Mouse (Mus musculus) myocyte (in vitro differentiated cells): ENCODE data around the gene Cenpm. TPM values are rescaled to one million over a fixed set of nuclear protein-coding genes. Genes with fewer than 3 reads are reported as not detected.

Experiments
- H3K27me3 ChIP-seq: one replicate; pipeline ENCODE4 v1.6.1; 2011; ENCODE audit not compliant: control insufficient read depth, insufficient read depth, insufficient read length
- H3K36me3 ChIP-seq: one replicate; pipeline ENCODE4 v1.6.1; 2011; ENCODE audit not compliant: control insufficient read depth, insufficient read depth
- H3K4me2 ChIP-seq: one replicate; pipeline ENCODE4 v1.6.1; 2011; ENCODE audit warnings: low read depth, control low read depth
- H3K4me3 ChIP-seq: one replicate; pipeline ENCODE4 v1.5.1; 2011; ENCODE audit warnings: mild to moderate bottlenecking, control low read depth, moderate library complexity
- H3K79me2 ChIP-seq: one replicate; pipeline ENCODE4 v1.6.1; 2011; ENCODE audit not compliant: control insufficient read depth, insufficient read depth
- H3ac ChIP-seq: one replicate; pipeline ENCODE4 v1.6.1; 2011; ENCODE audit not compliant: control insufficient read depth, insufficient read length
- CEBPB ChIP-seq: IDR thresholded peaks from 2 replicates; pipeline ENCODE4 v1.6.1; 2011; ENCODE audit warnings: mild to moderate bottlenecking, moderate library complexity; ENCODE audit not compliant: poor library complexity, insufficient read depth, severe bottlenecking
- E2F4 ChIP-seq: IDR thresholded peaks from one replicate; pipeline ENCODE4 v1.6.1; 2011; ENCODE audit warnings: mild to moderate bottlenecking, control low read depth, moderate library complexity; ENCODE audit not compliant: insufficient read depth
- MAX ChIP-seq: IDR thresholded peaks from one replicate; pipeline ENCODE4 v1.6.1; 2011; ENCODE audit warnings: low read depth, mild to moderate bottlenecking, control low read depth
- MYOD1 ChIP-seq, 3 experiments: IDR thresholded peaks; one replicate each; pipeline ENCODE4 v1.6.1; 2011; ENCODE audit warnings: control low read depth in 2 of 3, low read depth in 2 of 3, mild to moderate bottlenecking in 2 of 3, moderate library complexity in 1 of 3; ENCODE audit not compliant: insufficient read length in 2 of 3, control insufficient read depth in 1 of 3
- MYOG ChIP-seq, 3 experiments: IDR thresholded peaks; one replicate each; pipeline ENCODE4 v1.6.1; 2011; ENCODE audit warnings: control low read depth in 2 of 3, low read depth in 2 of 3, mild to moderate bottlenecking in 2 of 3; ENCODE audit not compliant: insufficient read length in 2 of 3, control insufficient read depth in 1 of 3, insufficient read depth in 1 of 3
- POLR2A ChIP-seq: IDR thresholded peaks from one replicate; pipeline ENCODE4 v1.6.1; 2011; ENCODE audit warnings: low read depth, mild to moderate bottlenecking, control low read depth, moderate library complexity; ENCODE audit not compliant: insufficient read length
- POLR2AphosphoS2 ChIP-seq: IDR thresholded peaks from one replicate; pipeline ENCODE4 v1.6.1; 2011; ENCODE audit warnings: low read depth, control low read depth; ENCODE audit not compliant: insufficient read length
- REST ChIP-seq: IDR thresholded peaks from one replicate; pipeline ENCODE4 v1.6.1; 2011; ENCODE audit warnings: mild to moderate bottlenecking, control low read depth, moderate library complexity; ENCODE audit not compliant: insufficient read depth, insufficient read length
- SRF ChIP-seq: IDR thresholded peaks from one replicate; pipeline ENCODE4 v1.6.1; 2011; ENCODE audit warnings: low read depth; ENCODE audit not compliant: control insufficient read depth, insufficient read length
- TCF12 ChIP-seq: IDR thresholded peaks from one replicate; pipeline ENCODE4 v1.6.1; 2011; ENCODE audit warnings: mild to moderate bottlenecking, control low read depth; ENCODE audit not compliant: poor library complexity, insufficient read depth, severe bottlenecking
- TCF3 ChIP-seq: IDR thresholded peaks from one replicate; pipeline ENCODE4 v1.6.1; 2011; ENCODE audit warnings: low read depth, control low read depth; ENCODE audit not compliant: insufficient read length
- USF1 ChIP-seq: IDR thresholded peaks from one replicate; pipeline ENCODE4 v1.6.1; 2011; ENCODE audit warnings: low read depth, mild to moderate bottlenecking, control low read depth, moderate library complexity
- polyA plus RNA-seq: library from polyadenylated mRNA; unstranded; fragments of >200 nt; fragmentation: generic; extraction: Trizol; gene quantifications from one replicate; pipeline ENCODE4 v1.2.1, GENCODE M21; 2012; ENCODE audit warnings: missing spikeins

The Cenpm gene
- polyA plus RNA-seq, 1 experiment, result 28.1 TPM

DNA sequence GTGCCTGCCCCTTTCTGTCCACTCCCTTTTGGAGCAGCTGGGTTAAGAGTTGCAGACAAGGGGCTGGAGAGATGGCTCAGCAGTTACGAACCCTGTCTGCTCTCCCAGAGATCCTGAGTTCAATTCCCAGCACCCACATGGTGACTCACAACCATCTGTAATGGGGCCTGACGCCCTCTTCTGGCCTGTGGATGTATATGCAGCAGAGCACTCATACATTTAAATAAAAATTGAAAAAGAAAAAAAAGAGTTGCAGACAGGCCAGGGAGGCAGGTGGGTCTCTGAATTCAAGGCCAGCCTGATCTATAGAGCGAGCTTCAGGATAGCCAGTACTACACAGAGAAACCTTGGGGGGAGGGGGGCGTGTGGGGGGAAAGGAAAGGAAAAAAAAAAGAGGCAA lies 57.1 kb downstream of the Cenpm start:
- Histone ChIP-seq H3K4me2 (no peak overlapping the region), H3K36me3 (peaks cover 100% of the 10 kb centered on the region), H3K27me3 (no peaks in the 10 kb centered on the region), H3ac (no peak overlapping the region), H3K4me3 (no peak overlapping the region), H3K79me2 (peaks cover 19% of the 10 kb centered on the region)
- TF ChIP-seq SRF (no peak), CEBPB (no peak), MYOG (IDR thresholded peaks at IDR 0.05; ENCODE audit: control insufficient read depth in 1 of 3, insufficient read depth in 1 of 3, insufficient read length in 2 of 3, low read depth in 2 of 3) (no peak)

DNA sequence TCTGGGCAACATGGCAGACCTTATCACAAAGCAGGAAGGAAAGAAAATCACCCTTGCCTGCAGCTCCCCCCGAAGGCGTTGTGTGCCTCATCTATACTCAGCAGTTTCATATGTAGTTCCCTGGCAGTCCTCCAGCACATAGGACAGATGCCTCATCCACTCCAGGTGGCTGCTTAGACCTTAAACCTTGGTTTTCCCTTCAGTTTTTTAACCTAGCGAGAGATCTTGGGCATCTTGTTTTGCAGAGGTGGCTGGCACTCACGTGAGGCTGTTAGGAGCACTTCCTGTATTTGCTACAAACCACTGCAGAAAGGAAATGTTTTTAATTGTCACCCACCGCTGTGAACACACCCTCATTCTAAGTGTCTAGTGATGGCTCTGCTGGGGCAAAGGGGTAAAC lies 57.6 kb downstream of the Cenpm start:
- H3ac ChIP-seq, result no peak overlapping the region
- H3K4me3 ChIP-seq, result no peak overlapping the region
- H3K36me3 ChIP-seq, result peaks cover 100% of the 10 kb centered on the region
- TF ChIP-seq E2F4, result no peak
- TF ChIP-seq TCF3, result no peak
- TF ChIP-seq MAX, result no peak
- no peak for TF ChIP-seq POLR2A
- TF ChIP-seq TCF12, result no peak
- no peak for TF ChIP-seq CEBPB
- peaks cover 19% of the 10 kb centered on the region for H3K79me2 ChIP-seq
- no peak overlapping the region for H3K4me2 ChIP-seq
- H3K27me3 ChIP-seq, result no peaks in the 10 kb centered on the region

DNA sequence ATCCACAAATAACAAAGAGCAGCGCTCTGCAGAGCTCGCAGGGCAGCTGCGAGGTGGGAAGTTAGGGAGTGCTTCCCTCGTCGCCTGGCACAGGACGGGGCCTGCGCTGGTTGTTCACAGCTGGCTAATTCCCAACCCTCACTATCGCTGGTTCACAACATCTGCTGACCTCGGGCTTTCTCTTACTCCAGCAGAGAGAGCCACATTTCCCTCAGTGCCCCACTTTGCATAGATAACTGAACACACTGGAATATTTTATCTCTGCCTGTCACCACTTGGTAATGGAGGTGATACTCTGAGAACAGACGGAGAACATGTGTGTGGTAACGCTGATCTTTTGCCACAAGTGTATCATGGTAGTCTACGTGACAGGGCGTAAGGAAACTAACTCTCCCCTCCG lies 58.4 kb downstream of the Cenpm start:
- Histone ChIP-seq H3K36me3 (peaks cover 100% of the 10 kb centered on the region), H3ac (no peak overlapping the region), H3K4me2 (no peak overlapping the region), H3K27me3 (no peaks in the 10 kb centered on the region), H3K79me2 (peaks cover 19% of the 10 kb centered on the region), H3K4me3 (no peak overlapping the region)
- TF ChIP-seq MYOG (IDR thresholded peaks at IDR 0.05; ENCODE audit: control insufficient read depth in 1 of 3, insufficient read depth in 1 of 3, insufficient read length in 2 of 3, low read depth in 2 of 3) (no peak), SRF (no peak), TCF3 (no peak), E2F4 (no peak), REST (no peak), POLR2A (peak; percentile 6), MYOD1 (IDR thresholded peaks at IDR 0.05; ENCODE audit: control insufficient read depth in 1 of 3, insufficient read length in 2 of 3, low read depth in 2 of 3) (no peak)

DNA sequence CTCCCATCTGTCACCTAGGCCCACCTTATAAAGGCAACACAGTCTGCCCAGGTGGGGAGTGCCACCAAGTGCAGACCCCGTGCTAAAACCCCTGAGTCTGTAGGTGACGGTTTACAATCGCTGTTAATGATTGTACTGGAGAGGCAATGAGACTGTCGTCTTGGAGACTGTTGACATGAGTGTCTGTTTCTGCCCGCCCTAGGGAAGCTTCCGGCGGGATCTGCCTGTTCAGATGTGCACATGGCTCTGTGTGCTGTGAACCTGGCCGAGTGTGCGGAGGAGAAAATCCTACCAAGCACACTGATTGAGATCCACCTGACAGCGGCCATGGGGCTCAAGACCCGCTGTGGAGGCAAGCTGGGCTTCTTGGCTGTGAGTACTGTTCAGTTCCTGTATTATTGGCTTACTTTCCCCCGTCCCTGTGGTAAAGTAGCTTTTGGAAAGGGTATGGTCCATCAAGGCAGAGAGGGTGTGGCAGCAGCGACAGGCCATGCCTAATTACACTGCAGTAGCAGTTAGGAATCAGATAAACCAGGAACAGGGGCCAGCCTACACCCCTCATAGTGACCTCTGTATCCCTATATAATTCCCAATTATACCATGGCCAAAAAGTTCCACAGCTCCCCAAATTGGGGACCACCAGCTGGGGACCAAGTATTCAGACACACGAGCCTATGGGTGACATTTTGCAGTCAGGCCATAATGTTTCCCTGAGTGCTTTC lies 59.3 kb downstream of the Cenpm start:
- Histone ChIP-seq H3K27me3 (no peaks in the 10 kb centered on the region), H3ac (no peak overlapping the region), H3K4me2 (no peak overlapping the region), H3K36me3 (peaks cover 100% of the 10 kb centered on the region), H3K4me3 (no peak overlapping the region), H3K79me2 (peaks cover 18% of the 10 kb centered on the region)
- no peak for TF ChIP-seq POLR2AphosphoS2
- no peak for TF ChIP-seq MYOD1 (IDR thresholded peaks at IDR 0.05; ENCODE audit: control insufficient read depth in 1 of 3, insufficient read length in 2 of 3, low read depth in 2 of 3)
- TF ChIP-seq CEBPB, result no peak
- TF ChIP-seq E2F4, result no peak
- no peak for TF ChIP-seq SRF
- TF ChIP-seq REST, result no peak
- TF ChIP-seq MYOG (IDR thresholded peaks at IDR 0.05; ENCODE audit: control insufficient read depth in 1 of 3, insufficient read depth in 1 of 3, insufficient read length in 2 of 3, low read depth in 2 of 3), result no peak
- TF ChIP-seq TCF12, result no peak
- TF ChIP-seq POLR2A, result no peak
- no peak for TF ChIP-seq MAX
- no peak for TF ChIP-seq USF1

DNA sequence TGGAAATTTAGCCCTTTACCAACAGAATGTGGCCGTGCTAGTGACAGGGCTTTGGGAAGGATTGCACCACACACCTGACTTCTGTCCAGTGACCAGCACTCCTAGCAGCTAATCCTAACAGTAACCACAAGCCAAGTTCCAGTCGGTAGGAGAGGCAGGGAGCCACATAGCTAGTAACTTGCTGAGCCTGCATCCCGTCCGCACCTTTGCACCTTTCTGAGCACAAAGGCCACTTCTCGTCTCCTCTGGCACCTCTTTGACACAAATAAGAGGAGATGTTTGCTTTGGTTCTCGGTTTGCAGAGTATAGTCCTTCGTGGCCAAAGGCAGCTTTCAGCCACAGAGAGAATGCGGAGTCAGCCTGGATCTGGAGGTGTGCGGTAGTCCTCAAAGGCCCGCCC lies 59.9 kb downstream of the Cenpm start:
- H3K36me3 ChIP-seq, result peaks cover 100% of the 10 kb centered on the region
- H3K4me2 ChIP-seq, result no peak overlapping the region
- peaks cover 12% of the 10 kb centered on the region for H3K79me2 ChIP-seq
- H3K4me3 ChIP-seq, result no peak overlapping the region
- no peaks in the 10 kb centered on the region for H3K27me3 ChIP-seq
- no peak overlapping the region for H3ac ChIP-seq
- TF ChIP-seq USF1, result no peak
- no peak for TF ChIP-seq MYOG (IDR thresholded peaks at IDR 0.05; ENCODE audit: control insufficient read depth in 1 of 3, insufficient read depth in 1 of 3, insufficient read length in 2 of 3, low read depth in 2 of 3)
- no peak for TF ChIP-seq TCF12
- no peak for TF ChIP-seq CEBPB
- no peak for TF ChIP-seq POLR2A
- TF ChIP-seq MYOD1 (IDR thresholded peaks at IDR 0.05; ENCODE audit: control insufficient read depth in 1 of 3, insufficient read length in 2 of 3, low read depth in 2 of 3), result no peak
- TF ChIP-seq POLR2AphosphoS2, result no peak
- no peak for TF ChIP-seq E2F4
- no peak for TF ChIP-seq REST
- TF ChIP-seq MAX, result no peak
- no peak for TF ChIP-seq SRF
- no peak for TF ChIP-seq TCF3
